Mouse (Mus musculus) ES-E14 (cell line): ENCODE measurements around the gene Yipf1. TPM values are rescaled to one million over a fixed set of nuclear protein-coding genes. Genes with fewer than 3 reads are reported as not detected.

Experiments used
- DNase-seq: peaks from one replicate; pipeline ENCODE4 v3.0.0-alpha.2; 2013; ENCODE audit warnings: low read depth, low spot score
- H3K27ac ChIP-seq: 2 replicates; pipeline ENCODE4 v1.5.1; 2012; ENCODE audit warnings: low read depth, mild to moderate bottlenecking, low read length, moderate library complexity, mixed read lengths; ENCODE audit not compliant: poor library complexity, insufficient read depth, severe bottlenecking
- H3K36me3 ChIP-seq: 2 replicates; pipeline ENCODE4 v1.6.1; 2012; ENCODE audit warnings: mild to moderate bottlenecking, low read length, moderate library complexity, mixed read lengths; ENCODE audit not compliant: control insufficient read depth, poor library complexity, insufficient read depth, severe bottlenecking
- H3K4me1 ChIP-seq, 2 experiments: fragments of 150-350 bp in 1 of 2; sonication (generic) in 1 of 2; 2 replicates each; pipeline ENCODE4 v1.6.1; 2012; ENCODE audit warnings: low read length in 2 of 2, mild to moderate bottlenecking in 1 of 2, mixed read lengths in 1 of 2; ENCODE audit not compliant: control insufficient read depth in 2 of 2, insufficient read depth in 2 of 2, poor library complexity in 1 of 2
- H3K4me3 ChIP-seq, 2 experiments: fragments of 150-350 bp in 1 of 2; sonication (generic) in 1 of 2; 2 replicates each; pipeline ENCODE4 v1.5.1; 2012; ENCODE audit warnings: low read length in 2 of 2, low read depth in 1 of 2, mild to moderate bottlenecking in 1 of 2, mixed read lengths in 1 of 2; ENCODE audit not compliant: insufficient read depth in 1 of 2, poor library complexity in 1 of 2, severe bottlenecking in 1 of 2
- H3K9ac ChIP-seq: 2 replicates; pipeline ENCODE4 v1.6.1; 2012; ENCODE audit warnings: low read depth, mild to moderate bottlenecking, low read length, mixed read lengths; ENCODE audit not compliant: poor library complexity, insufficient read depth, severe bottlenecking
- H3K9me3 ChIP-seq: fragments of 150-350 bp; sonication (generic); 2 replicates; pipeline ENCODE4 v1.6.1; 2012; ENCODE audit warnings: low read depth, mild to moderate bottlenecking, low read length; ENCODE audit not compliant: control insufficient read depth, insufficient read depth
- CHD2 ChIP-seq: IDR thresholded peaks from 2 replicates; pipeline ENCODE4 v1.6.1; 2014; ENCODE audit warnings: mild to moderate bottlenecking, low read depth, low read length, inconsistent platforms
- HCFC1 ChIP-seq: IDR thresholded peaks from 2 replicates; pipeline ENCODE4 v1.6.1; 2012; ENCODE audit warnings: low read length, inconsistent platforms, borderline replicate concordance; ENCODE audit not compliant: insufficient read depth
- MAFK ChIP-seq: IDR thresholded peaks from 2 replicates; pipeline ENCODE4 v1.6.1; 2014; ENCODE audit warnings: mild to moderate bottlenecking, low read depth, low read length, inconsistent platforms; ENCODE audit not compliant: insufficient read depth
- ZC3H11A ChIP-seq: IDR thresholded peaks from 2 replicates; pipeline ENCODE4 v1.6.1; 2012; ENCODE audit warnings: low read depth, mild to moderate bottlenecking, inconsistent platforms, low read length, borderline replicate concordance
- ZNF384 ChIP-seq: IDR thresholded peaks from 2 replicates; pipeline ENCODE4 v1.6.1; 2012; ENCODE audit warnings: low read depth, low read length, inconsistent platforms
- in situ Hi-C, 2 experiments: fragments of 600-800 bp; cut with MboI; formaldehyde crosslinking; loops; one replicate each; pipeline ENCODE4 v1.15.1; 2025; ENCODE audit warnings: low sequenced_read_pairs in 2 of 2, inconsistent platforms in 1 of 2; ENCODE audit not compliant: unreplicated experiment in 2 of 2
- total RNA-seq: library from RNA; depleted of rRNA; stranded (reverse); fragments of 300-350 nt; gene quantifications from 2 replicates; pipeline ENCODE4 v1.2.3, GENCODE M21; 2012

The Yipf1 gene
- total RNA-seq, 1 experiment, result 31.6 TPM

GRCm38 (mm10) chr4:107300371-107300770, 13.8 kb upstream of the Yipf1 start:
- no peak for TF ChIP-seq ZC3H11A
- no peak for TF ChIP-seq ZNF384
- no peak for TF ChIP-seq HCFC1
- TF ChIP-seq CHD2, result no peak
- no peak for TF ChIP-seq MAFK
- no peaks in the 10 kb centered on the region for H3K36me3 ChIP-seq
- H3K4me1 ChIP-seq, result no peaks in the 10 kb centered on the region
- H3K4me3 ChIP-seq, result no peak overlapping the region
- H3K9ac ChIP-seq, result no peak overlapping the region
- no peak overlapping the region for H3K27ac ChIP-seq
- no peaks in the 10 kb centered on the region for H3K9me3 ChIP-seq
- in situ Hi-C loops, result no loop called here
- DNase-seq, result no peak

- TF ChIP-seq MAFK (no peak), ZC3H11A (no peak), HCFC1 (no peak), CHD2 (no peak), ZNF384 (no peak)
- no peak overlapping the region for H3K4me3 ChIP-seq
- no peak overlapping the region for H3K27ac ChIP-seq
- in situ Hi-C loops, result no loop called here
- H3K9me3 ChIP-seq, result no peaks in the 10 kb centered on the region
- H3K4me1 ChIP-seq, result no peaks in the 10 kb centered on the region
- no peak for DNase-seq
- no peaks in the 10 kb centered on the region for H3K36me3 ChIP-seq
- no peak overlapping the region for H3K9ac ChIP-seq
Measured at GRCm38 (mm10) chr4:107300902-107301555, 13.1 kb upstream of the Yipf1 start.

GRCm38 (mm10) chr4:107302221-107302620, 11.9 kb upstream of the Yipf1 start:
- in situ Hi-C loops, result no loop called here
- no peak for TF ChIP-seq ZC3H11A
- no peak for TF ChIP-seq HCFC1
- TF ChIP-seq ZNF384, result no peak
- no peak for TF ChIP-seq MAFK
- no peak for TF ChIP-seq CHD2
- Histone ChIP-seq H3K9ac (no peak overlapping the region), H3K9me3 (no peaks in the 10 kb centered on the region), H3K4me1 (no peaks in the 10 kb centered on the region), H3K27ac (no peak overlapping the region), H3K36me3 (no peaks in the 10 kb centered on the region), H3K4me3 (no peak overlapping the region)
- DNase-seq, result no peak

- no peak overlapping the region for H3K4me3 ChIP-seq
- no peaks in the 10 kb centered on the region for H3K36me3 ChIP-seq
- no peak for DNase-seq
- H3K27ac ChIP-seq, result no peak overlapping the region
- no peak overlapping the region for H3K9ac ChIP-seq
- H3K9me3 ChIP-seq, result no peaks in the 10 kb centered on the region
- TF ChIP-seq MAFK (no peak), ZNF384 (no peak), CHD2 (no peak), ZC3H11A (no peak), HCFC1 (no peak)
- no peaks in the 10 kb centered on the region for H3K4me1 ChIP-seq
- in situ Hi-C loops, result no loop called here
Measured at GRCm38 (mm10) chr4:107302832-107303231, 11.3 kb upstream of the Yipf1 start.

GRCm38 (mm10) chr4:107303531-107303930, 10.6 kb upstream of the Yipf1 start:
- no peaks in the 10 kb centered on the region for H3K9me3 ChIP-seq
- H3K36me3 ChIP-seq, result no peaks in the 10 kb centered on the region
- H3K27ac ChIP-seq, result no peak overlapping the region
- no peak for DNase-seq
- no peaks in the 10 kb centered on the region for H3K4me1 ChIP-seq
- no peak overlapping the region for H3K9ac ChIP-seq
- TF ChIP-seq CHD2 (no peak), HCFC1 (no peak), ZNF384 (no peak), MAFK (no peak), ZC3H11A (no peak)
- no peak overlapping the region for H3K4me3 ChIP-seq
- in situ Hi-C loops, result no loop called here
